Mouse (Mus musculus): Measurements from ENCODE around the gene Khdc4. TPM values are rescaled to one million over a fixed set of nuclear protein-coding genes. Genes with fewer than 3 reads are reported as not detected.

Khdc4 gene
- 10 to 100 TPM; 54.2 to 56.1 TPM for total RNA-seq (2021)
- long read RNA-seq, transcript Khdc4-201 (14 exons, 2,981 nt): major isoform, 9 of 26 reads
- long read RNA-seq, transcript Khdc4-203 (14 exons, 2,567 nt): minor isoform, 6 of 26 reads
- long read RNA-seq, partial matches to known transcripts: 1 of 26 reads
- long read RNA-seq, other reads (novel, unspliced or antisense): 8 of 26 reads

- DNase-seq (ENCODE audit: low spot score in 2 of 2): peak; percentile 93 to 95
Observed at GRCm38 (mm10) chr3:88684980-88685941, at the start of gene Khdc4. Gene Khdc4, plus strand, starts transcription at chr3:88685803.

- no peak for DNase-seq (ENCODE audit: low spot score in 2 of 2)
Observed at GRCm38 (mm10) chr3:88636555-88636986, 49.0 kb upstream of the Khdc4 start.

- no peak for DNase-seq (ENCODE audit: low spot score in 2 of 2)
Observed at GRCm38 (mm10) chr3:88637134-88637533, 48.5 kb upstream of the Khdc4 start.

GRCm38 (mm10) chr3:88639239-88639638, 46.4 kb upstream of the Khdc4 start:
- no peak for DNase-seq (ENCODE audit: low spot score in 2 of 2)

GRCm38 (mm10) chr3:88640676-88641075, 44.9 kb upstream of the Khdc4 start:
- peak in 1 of 2 experiments; percentile 61 for DNase-seq (ENCODE audit: low spot score in 2 of 2)

- DNase-seq (ENCODE audit: low spot score in 2 of 2): no peak
Observed at GRCm38 (mm10) chr3:88643078-88643477, 42.5 kb upstream of the Khdc4 start.

GRCm38 (mm10) chr3:88645937-88646336, 39.7 kb upstream of the Khdc4 start:
- DNase-seq (ENCODE audit: low spot score in 2 of 2): no peak

- no peak for DNase-seq (ENCODE audit: low spot score in 2 of 2)
Observed at GRCm38 (mm10) chr3:88646426-88646995, 39.1 kb upstream of the Khdc4 start.

GRCm38 (mm10) chr3:88647076-88647475, 38.5 kb upstream of the Khdc4 start:
- no peak for DNase-seq (ENCODE audit: low spot score in 2 of 2)

- DNase-seq (ENCODE audit: low spot score in 2 of 2): no peak
Observed at GRCm38 (mm10) chr3:88647779-88648413, 37.7 kb upstream of the Khdc4 start.

- peak in 1 of 2 experiments; percentile 19 for DNase-seq (ENCODE audit: low spot score in 2 of 2)
Observed at GRCm38 (mm10) chr3:88648452-88649168, 37.0 kb upstream of the Khdc4 start.

GRCm38 (mm10) chr3:88649186-88649585, 36.4 kb upstream of the Khdc4 start:
- DNase-seq (ENCODE audit: low spot score in 2 of 2): peak in 1 of 2 experiments; percentile 11

GRCm38 (mm10) chr3:88649967-88650366, 35.6 kb upstream of the Khdc4 start:
- no peak for DNase-seq (ENCODE audit: low spot score in 2 of 2)

- DNase-seq (ENCODE audit: low spot score in 2 of 2): peak in 1 of 2 experiments; percentile 10
Observed at GRCm38 (mm10) chr3:88650713-88651504, 34.7 kb upstream of the Khdc4 start.

- no peak for DNase-seq (ENCODE audit: low spot score in 2 of 2)
Observed at GRCm38 (mm10) chr3:88651669-88652618, 33.7 kb upstream of the Khdc4 start.

GRCm38 (mm10) chr3:88652846-88653515, 32.6 kb upstream of the Khdc4 start, which contains the start of gene Rxfp4:
Gene Rxfp4, minus strand, starts transcription at chr3:88653142.
- no peak for DNase-seq (ENCODE audit: low spot score in 2 of 2)

- no peak for DNase-seq (ENCODE audit: low spot score in 2 of 2)
Observed at GRCm38 (mm10) chr3:88653516-88654370, 31.9 kb upstream of the Khdc4 start.

Measured in layer of hippocampus, postnatal 10 days (tissue).